Mouse (Mus musculus): ENCODE results near the gene Nav2. TPM values are rescaled to one million over a fixed set of nuclear protein-coding genes. Genes with fewer than 3 reads are reported as not detected.
A peak's percentile ranks its signal among the peaks of the same experiment; 100 is the strongest.

The Nav2 gene
- polyA plus RNA-seq, 1 experiment from 2014 or later = 25.6 TPM

DNA sequence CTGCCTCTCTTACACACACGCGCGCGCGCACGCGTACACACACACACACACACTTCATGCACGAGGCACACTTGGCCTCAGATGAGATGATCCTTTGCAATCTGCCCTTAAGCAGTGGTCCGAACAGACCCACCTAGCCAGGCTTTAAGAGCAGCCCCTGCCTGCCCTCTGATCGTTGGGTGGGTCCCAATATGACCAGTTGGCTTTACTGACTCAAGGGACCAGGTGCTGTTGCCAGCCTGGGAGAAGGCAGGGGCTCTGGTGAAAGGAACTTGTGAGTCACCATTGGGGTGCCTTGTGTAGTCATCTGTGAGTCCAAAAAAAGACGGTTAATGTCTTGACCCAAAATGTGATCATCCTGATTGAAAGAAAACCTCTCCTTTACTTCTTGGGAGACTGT lies 9.9 kb downstream of the Nav2 start:
- Histone ChIP-seq H3K4me1 (replicated peaks) (peaks cover 45% of the 10 kb centered on the region), H3K27ac (peak overlapping the region; percentile 62), H3K9me3 (no peaks in the 10 kb centered on the region), H3K4me3 (peak overlapping the region; percentile 9; the same call in 1 of the 2 replicates), H3K27me3 (ENCODE audit: insufficient read depth, poor library complexity, severe bottlenecking) (peaks cover 69% of the 10 kb centered on the region), H3K36me3 (no peaks in the 10 kb centered on the region)
- 19% methylated on average over 11 of the region's 11 CpGs for WGBS
- DNase-seq (ENCODE audit: low spot score) = no peak

DNA sequence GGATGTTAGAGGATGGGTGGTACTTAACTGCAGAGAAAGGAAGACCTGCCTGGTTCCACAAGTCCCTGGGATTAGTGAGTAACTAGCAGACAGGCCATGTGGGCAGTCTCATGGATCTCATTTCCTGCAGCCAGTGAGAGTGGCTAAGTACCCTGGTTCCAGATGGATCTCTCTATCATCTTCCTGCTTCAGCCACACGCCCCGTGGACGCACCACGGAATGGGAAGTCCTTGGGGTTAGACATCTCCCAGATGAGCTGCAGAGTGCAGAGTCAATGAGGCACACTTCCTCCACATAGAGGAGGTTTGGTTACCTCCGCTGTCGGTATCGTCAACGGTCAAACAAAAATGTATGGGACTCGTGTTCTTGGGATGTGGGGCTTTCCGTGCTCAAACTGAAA lies 15.1 kb downstream of the Nav2 start:
- no peaks in the 10 kb centered on the region for H3K36me3 ChIP-seq

DNA sequence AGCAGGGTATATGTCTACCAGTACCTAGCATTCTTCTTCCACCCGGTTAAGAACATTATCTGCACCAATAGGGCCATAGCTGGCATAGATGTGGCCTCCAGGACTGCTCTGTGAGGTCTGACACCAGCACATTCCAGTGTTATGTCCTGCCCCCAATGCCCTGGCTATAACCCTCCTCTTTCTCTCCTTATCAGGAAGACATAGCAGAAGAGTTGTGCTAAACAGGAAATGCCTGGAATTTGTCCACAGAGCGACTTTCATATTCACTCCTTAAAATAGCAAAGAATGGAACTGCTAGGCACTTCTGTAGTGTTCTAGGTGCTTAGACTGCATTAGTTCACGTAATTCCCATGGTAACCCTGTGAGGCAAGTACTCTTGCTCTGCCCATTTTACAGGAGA lies 16.7 kb downstream of the Nav2 start:
- no peak overlapping the region for H3K4me3 ChIP-seq
- no peak for DNase-seq (ENCODE audit: low spot score)
- no peaks in the 10 kb centered on the region for H3K9me3 ChIP-seq
- H3K27ac ChIP-seq = no peak overlapping the region
- H3K36me3 ChIP-seq = no peaks in the 10 kb centered on the region
- 79% methylated on average over 3 of the region's 3 CpGs for WGBS
- peaks cover 12% of the 10 kb centered on the region for H3K4me1 ChIP-seq (replicated peaks)
- H3K27me3 ChIP-seq (ENCODE audit: insufficient read depth, poor library complexity, severe bottlenecking) = peaks cover 61% of the 10 kb centered on the region

More for the DNA sequence above, 15.1 kb downstream of the Nav2 start:
- H3K27ac ChIP-seq = no peak overlapping the region
- H3K27me3 ChIP-seq (ENCODE audit: insufficient read depth, poor library complexity, severe bottlenecking) = peaks cover 65% of the 10 kb centered on the region
- no peak overlapping the region for H3K4me3 ChIP-seq
- no peak for DNase-seq (ENCODE audit: low spot score)
- peaks cover 7% of the 10 kb centered on the region for H3K4me1 ChIP-seq (replicated peaks)
- 87% methylated on average over 10 of the region's 10 CpGs for WGBS
- no peaks in the 10 kb centered on the region for H3K9me3 ChIP-seq

DNA sequence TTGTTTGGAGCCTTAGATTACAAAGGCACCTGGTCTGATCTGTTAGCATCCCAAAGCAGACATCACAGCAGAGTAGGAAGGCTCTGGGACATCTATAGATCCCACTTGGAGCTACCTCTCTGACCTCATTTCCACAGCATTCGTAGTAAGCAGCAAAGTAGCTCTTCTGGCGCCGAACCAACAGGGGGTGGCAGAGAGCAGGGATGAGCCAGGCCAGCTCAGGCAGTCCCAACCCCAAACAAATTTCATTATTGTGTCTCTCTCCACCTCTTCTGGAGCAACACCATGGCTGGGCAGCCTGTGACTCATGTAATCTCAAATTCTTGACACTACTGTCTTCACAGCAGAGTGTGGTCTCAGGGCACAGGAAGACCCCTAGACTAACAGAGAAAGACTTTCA lies 19.8 kb downstream of the Nav2 start:
- Histone ChIP-seq H3K27ac (no peak overlapping the region), H3K4me1 (replicated peaks) (peaks cover 21% of the 10 kb centered on the region), H3K9me3 (no peaks in the 10 kb centered on the region), H3K4me3 (no peak overlapping the region), H3K36me3 (no peaks in the 10 kb centered on the region), H3K27me3 (ENCODE audit: insufficient read depth, poor library complexity, severe bottlenecking) (peaks cover 73% of the 10 kb centered on the region)
- WGBS = 16% methylated on average over 3 of the region's 3 CpGs
- peak; percentile 74 for DNase-seq (ENCODE audit: low spot score)

DNA sequence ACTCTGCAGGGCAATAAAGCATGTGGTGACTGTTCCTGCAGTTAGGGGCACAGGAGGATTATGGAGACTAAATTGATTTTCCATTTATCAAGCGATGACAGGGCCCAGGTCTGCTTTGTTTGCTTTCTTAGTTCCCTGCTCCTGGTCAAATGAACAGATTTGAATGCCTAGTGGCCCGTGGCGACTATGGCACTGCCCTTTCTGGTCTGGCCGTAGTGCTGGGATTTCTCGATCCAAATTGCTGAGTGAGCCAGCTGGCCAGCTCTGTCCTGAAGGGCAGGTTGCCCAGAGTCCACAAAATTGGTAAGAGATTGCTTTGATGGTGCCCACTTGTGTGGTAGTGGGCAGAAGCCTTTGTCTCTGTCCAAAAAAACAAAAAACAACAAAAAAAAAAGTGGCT lies 21.9 kb downstream of the Nav2 start:
- Histone ChIP-seq H3K9me3 (no peaks in the 10 kb centered on the region), H3K4me1 (replicated peaks) (peaks cover 24% of the 10 kb centered on the region), H3K27me3 (ENCODE audit: insufficient read depth, poor library complexity, severe bottlenecking) (peaks cover 71% of the 10 kb centered on the region), H3K27ac (peak overlapping the region; percentile 59), H3K4me3 (no peak overlapping the region), H3K36me3 (no peaks in the 10 kb centered on the region)
- DNase-seq (ENCODE audit: low spot score) = peak; percentile 43
- WGBS = 39% methylated on average over 5 of the region's 5 CpGs

DNA sequence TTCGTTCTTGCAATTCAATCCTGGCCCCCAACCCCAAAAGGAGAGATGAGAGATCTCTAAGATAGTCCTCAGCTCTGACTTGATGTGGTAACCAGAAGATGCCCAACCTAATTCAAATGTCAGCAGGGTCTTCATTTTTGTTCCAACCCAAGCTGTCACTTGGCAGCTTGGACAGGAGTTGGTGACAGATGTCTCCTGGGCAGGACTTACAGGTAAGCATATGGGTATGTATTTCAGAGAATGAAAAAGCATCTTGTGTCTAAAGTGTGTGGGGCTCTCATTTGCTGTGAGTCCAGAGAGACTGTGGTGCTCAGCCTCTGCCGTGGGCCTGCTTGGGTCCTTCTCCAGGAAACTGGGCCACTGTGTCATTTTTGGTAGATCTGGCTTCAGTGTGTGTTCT lies 23.6 kb downstream of the Nav2 start:
- H3K4me3 ChIP-seq = no peak overlapping the region
- peaks cover 69% of the 10 kb centered on the region for H3K27me3 ChIP-seq (ENCODE audit: insufficient read depth, poor library complexity, severe bottlenecking)
- WGBS = 86% methylated on average over 2 of the region's 2 CpGs

DNA sequence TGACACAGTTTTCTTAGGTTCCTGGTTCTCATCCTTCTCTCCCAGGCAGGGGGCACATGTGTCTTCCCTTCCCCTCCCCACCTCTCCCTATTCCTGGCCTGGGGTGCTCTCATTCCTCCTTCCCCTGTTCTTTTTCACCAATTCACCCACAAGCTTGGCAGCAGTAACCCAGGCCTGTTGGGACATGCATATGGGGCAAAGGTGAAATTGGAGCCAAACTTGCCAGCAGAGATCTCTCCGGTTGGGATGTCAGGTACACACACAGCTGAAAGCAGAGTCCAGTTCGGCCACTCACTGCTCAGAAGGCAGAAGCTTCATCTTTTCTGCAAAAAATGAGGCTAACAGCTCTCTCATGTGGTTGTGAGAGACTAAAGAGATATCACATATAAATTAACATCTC lies 26.3 kb downstream of the Nav2 start:
- Histone ChIP-seq H3K27ac (no peak overlapping the region), H3K36me3 (no peaks in the 10 kb centered on the region), H3K9me3 (no peaks in the 10 kb centered on the region), H3K4me1 (replicated peaks) (peaks cover 19% of the 10 kb centered on the region), H3K4me3 (no peak overlapping the region), H3K27me3 (ENCODE audit: insufficient read depth, poor library complexity, severe bottlenecking) (peaks cover 57% of the 10 kb centered on the region)
- 81% methylated on average over 2 of the region's 2 CpGs for WGBS
- DNase-seq (ENCODE audit: low spot score) = no peak

More for the DNA sequence above, 23.6 kb downstream of the Nav2 start:
- DNase-seq (ENCODE audit: low spot score) = no peak
- Histone ChIP-seq H3K4me1 (replicated peaks) (peaks cover 24% of the 10 kb centered on the region), H3K9me3 (no peaks in the 10 kb centered on the region), H3K27ac (no peak overlapping the region), H3K36me3 (no peaks in the 10 kb centered on the region)

DNA sequence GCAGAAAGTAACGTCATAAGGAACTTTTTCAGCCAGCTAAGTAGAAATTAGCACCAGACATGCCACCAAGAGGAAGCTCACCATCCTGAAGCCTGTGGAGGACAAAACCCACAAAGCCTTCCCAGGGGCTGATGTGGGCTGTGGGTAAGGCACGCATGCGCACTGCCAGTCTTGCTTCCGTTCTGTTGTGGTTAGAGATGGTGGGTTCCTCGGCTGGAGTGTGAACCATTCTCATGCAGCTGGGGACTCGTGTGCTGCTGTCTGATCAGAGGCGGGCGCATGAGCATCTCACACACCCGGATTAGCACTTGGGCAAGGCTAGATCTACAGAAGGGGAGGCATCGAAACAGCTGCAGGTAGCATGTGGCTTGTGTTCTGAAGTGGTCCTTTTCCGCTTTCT lies 29.0 kb downstream of the Nav2 start:
- Histone ChIP-seq H3K4me1 (replicated peaks) (peaks cover 3% of the 10 kb centered on the region; the same call in 1 of the 2 replicates), H3K36me3 (no peaks in the 10 kb centered on the region), H3K9me3 (no peaks in the 10 kb centered on the region), H3K4me3 (no peak overlapping the region), H3K27me3 (ENCODE audit: insufficient read depth, poor library complexity, severe bottlenecking) (peaks cover 43% of the 10 kb centered on the region), H3K27ac (no peak overlapping the region)
- no peak for DNase-seq (ENCODE audit: low spot score)
- 86% methylated on average over 11 of the region's 11 CpGs for WGBS

DNA sequence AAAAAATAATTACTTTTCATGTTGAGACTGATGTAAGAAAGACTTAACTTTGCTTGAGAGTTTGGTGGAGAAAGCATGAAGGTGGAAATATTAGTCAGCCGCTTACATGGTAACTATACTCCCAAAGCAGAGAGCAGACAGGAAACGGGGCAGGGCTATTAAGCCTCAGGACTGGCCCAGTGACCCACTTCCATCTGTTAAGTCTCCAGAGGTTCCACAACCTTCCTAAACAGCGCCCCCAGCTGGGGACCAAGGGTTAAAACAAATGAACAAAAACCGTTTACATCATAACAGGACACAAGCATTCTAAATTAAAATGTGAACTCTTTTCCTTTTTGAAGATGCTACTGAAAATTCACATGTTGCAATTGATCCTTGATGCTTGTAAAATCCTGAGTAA lies 29.7 kb downstream of the Nav2 start:
- no peak for DNase-seq (ENCODE audit: low spot score)
- H3K4me3 ChIP-seq = no peak overlapping the region
- H3K36me3 ChIP-seq = no peaks in the 10 kb centered on the region
- no peak overlapping the region for H3K27ac ChIP-seq
- no peaks in the 10 kb centered on the region for H3K9me3 ChIP-seq
- peaks cover 36% of the 10 kb centered on the region for H3K27me3 ChIP-seq (ENCODE audit: insufficient read depth, poor library complexity, severe bottlenecking)
- 38% methylated on average over 4 of the region's 4 CpGs for WGBS
- H3K4me1 ChIP-seq (replicated peaks) = peaks cover 3% of the 10 kb centered on the region; the same call in 1 of the 2 replicates

DNA sequence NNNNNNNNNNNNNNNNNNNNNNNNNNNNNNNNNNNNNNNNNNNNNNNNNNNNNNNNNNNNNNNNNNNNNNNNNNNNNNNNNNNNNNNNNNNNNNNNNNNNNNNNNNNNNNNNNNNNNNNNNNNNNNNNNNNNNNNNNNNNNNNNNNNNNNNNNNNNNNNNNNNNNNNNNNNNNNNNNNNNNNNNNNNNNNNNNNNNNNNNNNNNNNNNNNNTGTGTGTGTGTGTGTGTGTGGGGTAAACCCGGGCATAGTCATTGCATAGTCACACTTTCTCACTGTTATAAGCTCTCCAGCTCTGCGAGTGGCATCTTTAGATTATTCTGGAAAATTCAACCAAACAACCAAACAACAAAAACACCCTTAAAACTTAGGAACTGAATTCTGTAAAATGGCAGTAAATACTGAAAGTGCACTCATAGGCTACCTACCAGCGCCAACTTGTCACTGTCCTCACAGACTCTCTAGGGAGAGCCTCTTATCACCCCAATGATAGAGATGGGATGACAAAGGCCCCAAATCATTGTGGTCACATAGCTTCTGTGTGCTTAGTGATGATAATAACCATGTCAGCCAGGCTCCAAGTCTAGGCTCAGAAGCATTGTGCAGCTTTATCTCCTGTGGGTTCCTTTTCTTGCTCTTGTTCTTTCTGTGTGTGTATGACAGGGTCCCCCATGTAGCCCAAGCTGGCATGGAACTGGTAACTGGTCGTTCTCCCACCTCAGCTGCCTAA lies 40.0 kb downstream of the Nav2 start:
- H3K27ac ChIP-seq = 0 out of 2 replicates have a peak overlapping the region, but pooled peaks have one; percentile 5
- DNase-seq (ENCODE audit: low spot score) = no peak
- no peak overlapping the region for H3K4me3 ChIP-seq
- H3K9me3 ChIP-seq = no peaks in the 10 kb centered on the region
- H3K27me3 ChIP-seq (ENCODE audit: insufficient read depth, poor library complexity, severe bottlenecking) = peaks cover 32% of the 10 kb centered on the region
- peaks cover 27% of the 10 kb centered on the region; the same call in 1 of the 2 replicates for H3K4me1 ChIP-seq (replicated peaks)
- 82% methylated on average over 4 of the region's 4 CpGs for WGBS
- H3K36me3 ChIP-seq = no peaks in the 10 kb centered on the region

DNA sequence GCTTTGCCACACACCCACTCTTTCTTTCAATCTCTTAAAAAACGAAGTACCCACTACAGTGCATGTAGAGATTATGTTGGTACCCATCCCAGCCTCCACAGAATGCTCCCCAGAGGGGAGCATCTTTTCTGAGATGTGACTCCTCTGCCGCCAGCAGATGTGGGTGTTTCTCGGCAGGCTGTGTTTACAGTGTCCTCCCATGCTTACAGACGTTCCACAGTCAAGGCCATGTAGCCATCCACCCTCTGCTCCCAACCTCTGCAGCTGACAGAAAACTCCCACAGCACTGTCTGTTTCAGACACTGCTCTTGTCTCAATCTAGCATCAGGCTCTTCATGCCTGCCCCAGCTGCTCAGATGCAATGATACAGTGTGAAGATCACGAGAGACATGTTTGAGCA lies 46.0 kb downstream of the Nav2 start:
- Histone ChIP-seq H3K9me3 (no peaks in the 10 kb centered on the region), H3K4me1 (replicated peaks) (peaks cover 14% of the 10 kb centered on the region), H3K4me3 (no peak overlapping the region), H3K27ac (no peak overlapping the region), H3K36me3 (no peaks in the 10 kb centered on the region), H3K27me3 (ENCODE audit: insufficient read depth, poor library complexity, severe bottlenecking) (peaks cover 62% of the 10 kb centered on the region)
- 80% methylated on average over 5 of the region's 5 CpGs for WGBS
- no peak for DNase-seq (ENCODE audit: low spot score)

DNA sequence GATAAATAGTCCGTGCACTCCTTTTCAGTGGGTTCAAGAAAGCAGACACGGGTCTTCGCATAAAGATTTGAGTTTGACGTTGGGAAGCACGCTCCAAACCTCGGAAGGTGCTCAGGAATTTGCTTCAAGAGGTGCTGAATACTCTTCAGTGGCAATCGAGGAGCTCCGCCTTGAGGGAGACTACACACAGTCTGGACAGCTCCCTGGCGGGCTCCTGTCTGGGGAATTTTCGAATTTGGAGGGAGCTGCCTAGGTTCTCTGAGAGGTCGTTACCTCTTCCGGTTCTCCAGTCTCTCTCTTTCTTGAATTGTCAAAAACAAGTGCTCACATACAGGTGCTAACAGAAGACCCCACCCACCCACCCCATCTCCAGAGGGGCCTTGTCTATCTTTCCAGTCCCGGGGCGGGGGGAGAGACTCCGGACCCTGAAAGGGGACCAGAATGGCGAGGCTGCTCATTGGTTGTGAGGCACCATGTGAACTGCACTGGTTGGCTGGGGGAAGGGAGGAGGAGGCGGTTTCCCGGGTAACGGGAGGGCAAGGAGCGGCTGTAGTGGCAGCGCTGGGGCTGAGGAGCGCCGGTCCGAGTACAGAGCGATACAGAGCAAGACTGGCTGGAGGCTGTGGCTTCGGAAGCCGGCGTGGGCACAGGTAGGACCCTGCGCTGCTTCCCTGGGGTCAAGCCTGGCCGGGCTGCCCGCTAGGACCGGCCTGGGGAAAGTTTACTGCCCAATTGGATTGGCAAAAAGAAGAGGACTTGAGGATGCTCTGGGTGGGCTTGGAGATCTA lies 50.2 kb downstream of the Nav2 start:
- H3K36me3 ChIP-seq = peaks cover 1% of the 10 kb centered on the region; the same call in 1 of the 2 replicates
- H3K27me3 ChIP-seq (ENCODE audit: insufficient read depth, poor library complexity, severe bottlenecking) = peaks cover 88% of the 10 kb centered on the region
- 2% methylated on average over 32 of the region's 32 CpGs for WGBS
- H3K4me1 ChIP-seq (replicated peaks) = peaks cover 56% of the 10 kb centered on the region
- peak overlapping the region; percentile 68 for H3K4me3 ChIP-seq
- peak overlapping the region; percentile 89 for H3K27ac ChIP-seq
- DNase-seq (ENCODE audit: low spot score) = peak; percentile 93
- H3K9me3 ChIP-seq = no peaks in the 10 kb centered on the region

DNA sequence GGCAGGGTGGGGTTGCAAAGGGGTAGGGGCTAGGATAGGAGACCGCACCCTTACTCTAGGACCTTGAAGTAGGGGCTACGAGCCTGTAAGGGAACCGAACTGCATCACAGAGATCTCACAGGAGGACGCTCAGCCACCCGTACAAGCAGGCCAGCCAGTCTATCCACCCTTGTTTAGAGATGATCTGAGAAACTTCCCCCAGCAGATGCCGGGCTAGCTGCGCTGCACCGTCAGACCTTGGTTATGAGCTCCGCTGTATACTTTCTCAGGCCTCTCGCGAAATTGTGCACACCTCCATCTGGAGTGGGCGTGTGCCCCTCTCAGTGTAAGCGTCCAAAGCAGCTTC lies 50.8 kb downstream of the Nav2 start:
- 8% methylated on average over 13 of the region's 13 CpGs for WGBS
- Histone ChIP-seq H3K27ac (peak overlapping the region; percentile 89), H3K4me1 (replicated peaks) (peaks cover 62% of the 10 kb centered on the region), H3K36me3 (peaks cover 7% of the 10 kb centered on the region), H3K4me3 (peak overlapping the region; percentile 68), H3K27me3 (ENCODE audit: insufficient read depth, poor library complexity, severe bottlenecking) (peaks cover 88% of the 10 kb centered on the region), H3K9me3 (no peaks in the 10 kb centered on the region)
- no peak for DNase-seq (ENCODE audit: low spot score)

Measured in hindbrain, embryonic 10.5 days (tissue).